Mouse (Mus musculus) heart, adult 2 months (tissue): Measurements from ENCODE around the gene Ago3. TPM values are rescaled to one million over a fixed set of nuclear protein-coding genes. Genes with fewer than 3 reads are reported as not detected.

Experiments
- DNase-seq, 2 experiments: peaks; one replicate each; pipeline ENCODE4 v3.0.0; 2021
- H3K27ac ChIP-seq: fragments of 200-600 bp; 2 replicates; pipeline ENCODE4 v1.8.1; 2022
- H3K27me3 ChIP-seq: fragments of 200-500 bp; 2 replicates; pipeline ENCODE4 v1.6.1; 2012; ENCODE audit warnings: mild to moderate bottlenecking, low read length, inconsistent platforms, mixed read lengths; ENCODE audit not compliant: control insufficient read depth, insufficient read depth
- H3K36me3 ChIP-seq: fragments of 200-500 bp; 2 replicates; pipeline ENCODE4 v1.6.1; 2012; ENCODE audit warnings: low read length, inconsistent platforms; ENCODE audit not compliant: control insufficient read depth, insufficient read depth
- H3K4me1 ChIP-seq: fragments of 200-500 bp; 2 replicates; pipeline ENCODE4 v1.6.1; 2011; ENCODE audit warnings: low read length; ENCODE audit not compliant: control insufficient read depth, insufficient read depth
- H3K4me3 ChIP-seq: fragments of 200-600 bp; 2 replicates; pipeline ENCODE4 v1.8.1; 2022
- H3K79me2 ChIP-seq: fragments of 200-500 bp; replicated peaks from 2 replicates; pipeline ENCODE4 v1.6.1; 2012; ENCODE audit warnings: mild to moderate bottlenecking, inconsistent platforms, low read length, moderate library complexity, mixed read lengths; ENCODE audit not compliant: control insufficient read depth, insufficient read depth
- H3K9ac ChIP-seq: fragments of 200-500 bp; 2 replicates; pipeline ENCODE4 v1.6.1; 2012; ENCODE audit warnings: low read depth, mild to moderate bottlenecking, control low read depth, inconsistent platforms, low read length, mixed read lengths
- CTCF ChIP-seq: fragments of 200-600 bp; IDR thresholded peaks from 2 replicates; pipeline ENCODE4 v1.8.1; 2022; ENCODE audit warnings: antibody characterized with exemption, mild to moderate bottlenecking, moderate library complexity
- EP300 ChIP-seq: fragments of 200-500 bp; IDR thresholded peaks from 2 replicates; pipeline ENCODE4 v1.6.1; 2011; ENCODE audit warnings: low read depth, low read length, control low read depth; ENCODE audit not compliant: insufficient read depth
- POLR2A ChIP-seq: fragments of 200-500 bp; IDR thresholded peaks from 2 replicates; pipeline ENCODE4 v1.6.1; 2011; ENCODE audit warnings: mild to moderate bottlenecking, low read depth, low read length, control low read depth; ENCODE audit not compliant: insufficient read depth
- WGBS: fragments of 180-500 bp; shearing (Covaris S2); methylation state at CpG from one replicate; pipeline ENCODE4 v1.1.7; 2018; 5-methylcytosine and 5-hydroxymethylcytosine counted together
- intact Hi-C: fragments of 180-260 bp; cut with DNase I; formaldehyde crosslinking; loops from one replicate; pipeline ENCODE4 v1.15.1; 2025
- polyA plus RNA-seq: library from polyadenylated mRNA; depleted of rRNA; stranded (reverse); fragments of >200 nt; gene quantifications from 2 replicates; pipeline ENCODE4 v1.2.3, GENCODE M21; 2012
- total RNA-seq, 2 experiments: library from RNA; stranded (reverse); gene quantifications; 2 replicates each; pipeline ENCODE4 v1.2.3; 2021

The Ago3 gene
- total and polyA plus RNA-seq, 3 experiments, result 6.4 to 12.6 (median 11.0) TPM

- Histone ChIP-seq H3K79me2 (no peaks in the 10 kb centered on the region), H3K36me3 (no peaks in the 10 kb centered on the region), H3K27me3 (peaks cover 6% of the 10 kb centered on the region), H3K4me1 (peaks cover 6% of the 10 kb centered on the region), H3K27ac (no peak overlapping the region), H3K4me3 (peak overlapping the region; percentile 8; the same call in 1 of the 2 replicates), H3K9ac (no peak overlapping the region)
- intact Hi-C loops, result no loop called here
- TF ChIP-seq POLR2A (no peak), CTCF (no peak), EP300 (no peak)
- no peak for DNase-seq
- WGBS, result 5% methylated on average over 49 of the region's 50 CpGs
Observed at GRCm38 (mm10) chr4:126300916-126301583, 128.3 kb downstream of the Ago3 start.

- 0 out of 2 replicates have a peak, but pooled peaks have one; percentile 11 for TF ChIP-seq CTCF
- TF ChIP-seq POLR2A, result no peak
- intact Hi-C loops, result no loop called here
- Histone ChIP-seq H3K9ac (peak overlapping the region; percentile 76), H3K27me3 (peaks cover 3% of the 10 kb centered on the region; the same call in 1 of the 2 replicates), H3K4me3 (peak overlapping the region; percentile 48), H3K27ac (peak overlapping the region; percentile 48), H3K4me1 (peaks cover 6% of the 10 kb centered on the region), H3K79me2 (no peaks in the 10 kb centered on the region), H3K36me3 (no peaks in the 10 kb centered on the region)
- peak; percentile 80 to 82 for DNase-seq
- WGBS, result 3% methylated on average over 34 of the region's 34 CpGs
Observed at GRCm38 (mm10) chr4:126296617-126297101, 132.7 kb downstream of the Ago3 start.

- no peak overlapping the region for H3K4me3 ChIP-seq
- intact Hi-C loops, result no loop called here
- H3K27me3 ChIP-seq, result no peaks in the 10 kb centered on the region; the same call in 1 of the 2 replicates
- H3K79me2 ChIP-seq, result no peaks in the 10 kb centered on the region
- WGBS, result 62% methylated on average over 4 of the region's 4 CpGs
- no peaks in the 10 kb centered on the region for H3K36me3 ChIP-seq
- DNase-seq, result no peak
- peaks cover 6% of the 10 kb centered on the region for H3K4me1 ChIP-seq
- H3K9ac ChIP-seq, result no peak overlapping the region
- H3K27ac ChIP-seq, result no peak overlapping the region
- TF ChIP-seq CTCF (no peak), POLR2A (no peak), EP300 (no peak)
Observed at GRCm38 (mm10) chr4:126295937-126296336, 133.4 kb downstream of the Ago3 start.

- Histone ChIP-seq H3K27ac (no peak overlapping the region), H3K9ac (no peak overlapping the region), H3K4me3 (no peak overlapping the region), H3K79me2 (no peaks in the 10 kb centered on the region), H3K36me3 (no peaks in the 10 kb centered on the region), H3K27me3 (no peaks in the 10 kb centered on the region), H3K4me1 (peaks cover 6% of the 10 kb centered on the region)
- TF ChIP-seq POLR2A (no peak), EP300 (no peak), CTCF (no peak)
- intact Hi-C loops, result no loop called here
- no peak for DNase-seq
- WGBS, result 80% methylated on average over 6 of the region's 6 CpGs
Observed at GRCm38 (mm10) chr4:126295152-126295551, 134.2 kb downstream of the Ago3 start.

- TF ChIP-seq POLR2A (no peak), EP300 (no peak), CTCF (no peak)
- peaks cover 3% of the 10 kb centered on the region for H3K27me3 ChIP-seq
- DNase-seq, result no peak
- H3K4me3 ChIP-seq, result no peak overlapping the region
- intact Hi-C loops, result no loop called here
- no peaks in the 10 kb centered on the region for H3K79me2 ChIP-seq
- 44% methylated on average over 13 of the region's 13 CpGs for WGBS
- no peak overlapping the region for H3K9ac ChIP-seq
- peaks cover 2% of the 10 kb centered on the region for H3K4me1 ChIP-seq
- no peak overlapping the region for H3K27ac ChIP-seq
- no peaks in the 10 kb centered on the region for H3K36me3 ChIP-seq
Observed at GRCm38 (mm10) chr4:126291196-126291595, 138.2 kb downstream of the Ago3 start.

- WGBS, result 87% methylated on average over 8 of the region's 8 CpGs
- Histone ChIP-seq H3K27me3 (peaks cover 5% of the 10 kb centered on the region), H3K79me2 (no peaks in the 10 kb centered on the region), H3K4me1 (peaks cover 3% of the 10 kb centered on the region), H3K9ac (no peak overlapping the region), H3K36me3 (no peaks in the 10 kb centered on the region), H3K27ac (no peak overlapping the region), H3K4me3 (no peak overlapping the region)
- intact Hi-C loops, result no loop called here
- no peak for DNase-seq
- no peak for TF ChIP-seq POLR2A
- TF ChIP-seq EP300, result no peak
- TF ChIP-seq CTCF, result no peak
Observed at GRCm38 (mm10) chr4:126290314-126290713, 139.0 kb downstream of the Ago3 start.
